Mouse (Mus musculus) kidney, embryonic 15.5 days (tissue): ENCODE results near the gene Trpv2. TPM values are rescaled to one million over a fixed set of nuclear protein-coding genes. Genes with fewer than 3 reads are reported as not detected.
A peak's percentile ranks its signal among the peaks of the same experiment; 100 is the strongest.

Experiments used
- ATAC-seq: fragments of 200-750 bp; cut with Nextera tagmentation; replicated peaks from 2 replicates; pipeline ENCODE4 v1.8.0; 2017; ENCODE audit warnings: moderate TSS enrichment; ENCODE audit not compliant: low FRiP score
- H3K27ac ChIP-seq: fragments of 300-500 bp; sonication (generic); 2 replicates; pipeline ENCODE4 v1.5.1; 2015; ENCODE audit warnings: mild to moderate bottlenecking, inconsistent platforms
- H3K27me3 ChIP-seq: fragments of 300-500 bp; sonication (generic); 2 replicates; pipeline ENCODE4 v1.6.1; 2015; ENCODE audit warnings: inconsistent platforms
- H3K36me3 ChIP-seq: fragments of 300-500 bp; sonication (generic); 2 replicates; pipeline ENCODE4 v1.6.1; 2015; ENCODE audit warnings: inconsistent platforms
- H3K4me1 ChIP-seq: fragments of 300-500 bp; sonication (generic); 2 replicates; pipeline ENCODE4 v1.6.1; 2015; ENCODE audit warnings: inconsistent platforms
- H3K4me2 ChIP-seq: fragments of 300-500 bp; sonication (generic); 2 replicates; pipeline ENCODE4 v1.6.1; 2015; ENCODE audit warnings: moderate library complexity, mild to moderate bottlenecking, inconsistent platforms
- H3K4me3 ChIP-seq: fragments of 300-500 bp; sonication (generic); replicated peaks from 2 replicates; pipeline ENCODE4 v1.5.1; 2015; ENCODE audit warnings: mild to moderate bottlenecking, inconsistent platforms
- H3K9ac ChIP-seq: fragments of 300-500 bp; sonication (generic); 2 replicates; pipeline ENCODE4 v1.6.1; 2015; ENCODE audit warnings: mild to moderate bottlenecking, inconsistent platforms
- H3K9me3 ChIP-seq: fragments of 300-500 bp; sonication (generic); replicated peaks from 2 replicates; pipeline ENCODE4 v1.6.1; 2016; ENCODE audit warnings: inconsistent platforms
- WGBS: fragments of 180-500 bp; shearing (Covaris S2); methylation state at CpG from one replicate; pipeline ENCODE4 v1.1.7; 2015; ENCODE audit warnings: mixed read lengths; 5-methylcytosine and 5-hydroxymethylcytosine counted together
- polyA plus RNA-seq: library from polyadenylated mRNA; unstranded; fragments of >200 nt; fragmentation: Nextera tagmentation; extraction: Ambion mirVana; gene quantifications from 2 replicates; pipeline ENCODE4 v1.2.1, GENCODE M21; 2015

Gene Trpv2
- polyA plus RNA-seq, 1 experiment from 2014 or later, result 6.4 TPM

DNA sequence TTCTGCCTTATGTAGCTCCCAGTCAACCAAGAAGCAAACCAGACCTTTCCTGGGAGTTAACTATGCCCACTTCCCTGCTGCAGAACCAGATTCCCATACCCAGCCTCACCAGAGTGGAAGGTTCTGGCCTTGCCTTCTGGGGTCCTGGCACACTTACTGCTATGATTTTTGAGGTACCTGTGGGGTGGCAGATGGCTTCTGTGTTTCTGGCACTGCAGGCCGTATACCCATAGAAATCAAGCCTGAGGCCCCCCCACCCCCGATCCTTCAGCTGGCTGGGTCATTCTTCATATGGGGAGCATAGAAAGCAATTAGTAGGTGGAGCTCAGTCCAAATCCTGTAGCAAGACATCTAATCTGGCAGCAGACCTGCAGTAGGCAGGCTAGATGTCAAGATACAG, 16.7 kb downstream of the Trpv2 start:
- ATAC-seq, result no peak
- Histone ChIP-seq H3K9me3 (no peaks in the 10 kb centered on the region), H3K4me3 (no peak overlapping the region), H3K4me1 (peaks cover 11% of the 10 kb centered on the region; the same call in 1 of the 2 replicates), H3K4me2 (no peak overlapping the region), H3K36me3 (no peaks in the 10 kb centered on the region), H3K27ac (no peak overlapping the region), H3K9ac (no peak overlapping the region), H3K27me3 (no peaks in the 10 kb centered on the region)
- 91% methylated on average over 2 of the region's 2 CpGs for WGBS

- H3K4me3 ChIP-seq, result no peak overlapping the region
- H3K27ac ChIP-seq, result no peak overlapping the region
- ATAC-seq, result no peak
- H3K4me2 ChIP-seq, result no peak overlapping the region
- H3K36me3 ChIP-seq, result no peaks in the 10 kb centered on the region
- 62% methylated on average over 8 of the region's 8 CpGs for WGBS
- H3K4me1 ChIP-seq, result peaks cover 11% of the 10 kb centered on the region; the same call in 1 of the 2 replicates
- H3K27me3 ChIP-seq, result no peaks in the 10 kb centered on the region
- no peaks in the 10 kb centered on the region for H3K9me3 ChIP-seq
- H3K9ac ChIP-seq, result no peak overlapping the region
These were observed 17.8 kb downstream of the Trpv2 start for GRCm38 (mm10) chr11:62591904-62592575.

DNA sequence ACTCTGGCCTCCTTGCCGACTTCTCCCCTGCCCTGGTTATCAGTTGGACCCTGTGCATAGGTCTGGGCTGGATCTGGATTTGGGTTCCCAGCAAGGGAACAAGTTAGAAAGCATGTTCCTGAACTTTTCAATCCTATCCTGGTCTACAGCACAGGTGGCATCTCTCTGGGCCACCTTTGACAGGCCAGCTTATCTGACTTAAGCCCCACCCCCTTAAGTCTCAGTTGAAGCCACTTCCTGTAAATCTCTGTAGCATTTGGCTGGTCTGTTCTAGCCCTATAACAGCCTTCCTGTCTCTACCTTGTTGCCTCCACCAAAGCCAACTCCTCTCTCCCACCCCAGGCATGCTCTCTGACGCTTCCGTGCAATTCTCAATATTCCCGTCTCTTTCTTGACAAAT, 24.3 kb downstream of the Trpv2 start:
- WGBS, result 80% methylated on average over 4 of the region's 4 CpGs
- no peak for ATAC-seq
- no peak overlapping the region for H3K9ac ChIP-seq

DNA sequence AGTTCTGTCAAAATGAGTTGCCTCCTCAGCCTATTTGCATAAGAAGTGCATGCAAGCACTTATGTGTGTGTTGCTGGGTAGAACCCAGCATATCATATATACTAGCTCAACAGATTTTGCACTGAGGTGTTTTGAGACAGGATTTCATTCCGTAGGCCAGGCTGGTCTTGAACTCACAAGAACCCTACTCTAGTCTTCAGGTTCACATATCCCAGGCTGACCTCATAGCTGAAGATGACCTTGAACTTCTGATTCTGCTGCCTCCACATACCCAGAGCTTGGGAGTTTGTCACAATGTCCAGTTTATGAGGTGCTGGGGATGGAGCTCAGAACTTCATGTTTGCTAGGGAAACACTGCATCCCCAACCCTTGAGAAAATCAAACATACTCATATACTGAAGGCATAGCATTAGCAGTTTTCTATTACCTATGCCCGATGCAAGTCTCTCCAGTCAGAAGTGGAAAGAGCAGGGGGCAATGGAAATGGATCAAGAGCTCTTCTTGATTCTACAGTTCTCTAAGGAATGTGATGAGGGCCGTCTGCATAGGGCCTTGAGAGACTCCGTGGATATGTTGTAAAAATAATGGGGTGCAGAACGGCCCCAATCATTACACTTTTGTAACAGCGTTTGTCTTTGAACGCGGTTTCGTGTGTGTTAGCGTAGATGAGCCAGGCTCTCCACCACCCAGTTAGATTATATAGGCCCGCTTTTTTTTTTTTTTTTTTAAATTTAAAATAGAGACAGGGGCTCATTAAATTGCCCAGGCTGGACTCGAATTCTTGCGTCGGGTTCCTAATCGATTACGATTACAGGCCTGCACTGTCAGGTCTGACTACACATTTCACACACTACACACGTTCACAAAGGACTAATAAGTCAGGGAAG, 27.7 kb downstream of the Trpv2 start:
- peak overlapping the region; percentile 53 for H3K9ac ChIP-seq
- H3K4me2 ChIP-seq, result peak overlapping the region; percentile 62
- no peak; the same call in 1 of the 2 replicates for ATAC-seq
- H3K4me3 ChIP-seq, result peak overlapping the region; percentile 77
- H3K27me3 ChIP-seq, result no peaks in the 10 kb centered on the region
- peaks cover 38% of the 10 kb centered on the region for H3K36me3 ChIP-seq
- WGBS, result 10% methylated on average over 17 of the region's 17 CpGs
- peaks cover 43% of the 10 kb centered on the region for H3K4me1 ChIP-seq
- H3K27ac ChIP-seq, result peak overlapping the region; percentile 93
- H3K9me3 ChIP-seq, result no peaks in the 10 kb centered on the region

More for the DNA sequence above, 24.3 kb downstream of the Trpv2 start:
- Histone ChIP-seq H3K27ac (no peak overlapping the region), H3K4me2 (no peak overlapping the region), H3K4me1 (peaks cover 13% of the 10 kb centered on the region), H3K4me3 (no peak overlapping the region), H3K36me3 (peaks cover 4% of the 10 kb centered on the region; the same call in 1 of the 2 replicates), H3K27me3 (no peaks in the 10 kb centered on the region), H3K9me3 (no peaks in the 10 kb centered on the region)

DNA sequence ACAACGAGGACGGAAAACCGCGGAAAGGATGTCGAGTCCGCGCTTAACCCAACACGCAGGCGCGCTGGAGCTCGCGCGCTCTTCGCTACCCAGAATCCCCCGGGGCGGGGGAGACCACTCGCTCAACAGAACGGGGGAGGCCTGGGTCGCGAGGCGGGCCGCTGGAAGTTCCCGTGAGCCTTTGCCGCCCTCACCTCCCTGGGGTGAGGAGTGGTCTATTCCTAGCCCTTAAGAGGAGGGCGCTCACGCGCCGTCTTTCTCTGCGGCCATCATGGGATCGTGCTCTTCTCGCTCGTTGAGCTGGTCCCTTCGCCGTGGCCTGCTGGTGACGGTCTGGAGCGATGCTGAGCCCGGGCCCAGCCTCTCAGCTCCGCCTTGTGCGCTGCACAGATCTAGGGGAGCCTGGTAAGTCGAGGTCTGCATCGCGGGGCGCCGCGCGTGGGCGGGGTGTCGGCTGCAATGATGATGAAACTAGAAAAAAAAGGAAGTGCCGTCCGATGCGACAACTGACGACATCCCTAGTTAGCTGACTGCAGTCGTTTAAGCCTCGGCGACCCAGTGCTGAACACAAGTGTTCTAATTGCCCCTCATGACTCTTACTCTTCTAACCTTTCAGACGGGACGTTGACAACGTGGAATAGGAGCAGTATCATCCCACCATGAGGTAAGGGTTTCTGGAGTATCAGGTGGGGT, 28.5 kb downstream of the Trpv2 start:
- Histone ChIP-seq H3K36me3 (peaks cover 46% of the 10 kb centered on the region), H3K4me2 (peak overlapping the region; percentile 62), H3K4me1 (peaks cover 43% of the 10 kb centered on the region), H3K4me3 (peak overlapping the region; percentile 77), H3K9ac (peak overlapping the region; percentile 91), H3K9me3 (no peaks in the 10 kb centered on the region), H3K27ac (peak overlapping the region; percentile 93), H3K27me3 (no peaks in the 10 kb centered on the region)
- under 1% methylated on average over 58 of the region's 58 CpGs for WGBS
- peak; percentile 94 for ATAC-seq

DNA sequence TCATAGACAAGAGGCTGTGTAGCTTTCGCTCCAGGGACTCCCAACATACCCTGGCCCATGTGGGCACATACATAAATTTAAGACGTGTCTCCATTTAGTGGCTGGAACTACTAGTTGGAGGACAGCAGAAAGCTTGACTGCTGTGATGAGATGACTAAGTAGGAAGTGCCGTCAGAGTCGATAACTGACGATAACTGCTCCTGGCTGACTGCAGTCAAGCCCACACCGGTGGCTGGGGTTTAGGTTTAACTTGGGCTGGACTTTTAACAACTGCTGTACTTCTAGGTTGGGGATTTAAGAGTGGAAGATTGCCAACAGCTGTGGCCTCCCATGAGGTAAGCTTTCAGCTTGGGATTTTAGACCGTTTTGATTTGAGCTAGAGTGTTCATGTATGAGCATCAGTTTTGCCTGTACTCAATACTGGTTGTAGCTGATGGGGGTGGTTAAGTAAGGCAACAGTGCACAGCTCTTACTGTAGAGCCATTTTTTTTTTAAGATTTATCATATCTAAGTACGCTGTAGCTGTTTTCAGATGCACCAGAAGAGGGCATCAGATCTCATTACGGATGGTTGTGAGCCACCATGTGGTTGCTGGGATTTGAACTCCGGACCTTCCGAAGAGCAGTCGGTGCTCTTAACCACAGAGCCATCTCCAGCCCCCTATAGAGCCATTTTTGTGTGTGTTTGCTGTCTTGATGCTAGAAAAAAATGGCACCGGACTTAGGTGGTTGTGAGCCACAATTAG, 29.2 kb downstream of the Trpv2 start:
- WGBS, result 0% methylated on average over 13 of the region's 13 CpGs
- H3K9ac ChIP-seq, result peak overlapping the region; percentile 91
- ATAC-seq, result no peak; the same call in 1 of the 2 replicates
- H3K9me3 ChIP-seq, result no peaks in the 10 kb centered on the region
- H3K36me3 ChIP-seq, result peaks cover 53% of the 10 kb centered on the region
- peak overlapping the region; percentile 62 for H3K4me2 ChIP-seq
- H3K4me1 ChIP-seq, result peaks cover 37% of the 10 kb centered on the region
- no peaks in the 10 kb centered on the region for H3K27me3 ChIP-seq
- peak overlapping the region; percentile 77 for H3K4me3 ChIP-seq
- peak overlapping the region; percentile 93 for H3K27ac ChIP-seq

GRCm38 (mm10) chr11:62604123-62604706, 29.9 kb downstream of the Trpv2 start:
- H3K36me3 ChIP-seq, result peaks cover 60% of the 10 kb centered on the region
- 10% methylated on average over 5 of the region's 5 CpGs for WGBS
- H3K9me3 ChIP-seq, result no peaks in the 10 kb centered on the region
- no peak for ATAC-seq
- H3K4me3 ChIP-seq, result peak overlapping the region; percentile 77
- peak overlapping the region; percentile 91 for H3K9ac ChIP-seq
- no peaks in the 10 kb centered on the region for H3K27me3 ChIP-seq
- H3K27ac ChIP-seq, result peak overlapping the region; percentile 93
- peak overlapping the region; percentile 62 for H3K4me2 ChIP-seq
- H3K4me1 ChIP-seq, result peaks cover 33% of the 10 kb centered on the region

GRCm38 (mm10) chr11:62604886-62605618, 30.8 kb downstream of the Trpv2 start:
- peaks cover 69% of the 10 kb centered on the region for H3K36me3 ChIP-seq
- 18% methylated on average over 3 of the region's 3 CpGs for WGBS

DNA sequence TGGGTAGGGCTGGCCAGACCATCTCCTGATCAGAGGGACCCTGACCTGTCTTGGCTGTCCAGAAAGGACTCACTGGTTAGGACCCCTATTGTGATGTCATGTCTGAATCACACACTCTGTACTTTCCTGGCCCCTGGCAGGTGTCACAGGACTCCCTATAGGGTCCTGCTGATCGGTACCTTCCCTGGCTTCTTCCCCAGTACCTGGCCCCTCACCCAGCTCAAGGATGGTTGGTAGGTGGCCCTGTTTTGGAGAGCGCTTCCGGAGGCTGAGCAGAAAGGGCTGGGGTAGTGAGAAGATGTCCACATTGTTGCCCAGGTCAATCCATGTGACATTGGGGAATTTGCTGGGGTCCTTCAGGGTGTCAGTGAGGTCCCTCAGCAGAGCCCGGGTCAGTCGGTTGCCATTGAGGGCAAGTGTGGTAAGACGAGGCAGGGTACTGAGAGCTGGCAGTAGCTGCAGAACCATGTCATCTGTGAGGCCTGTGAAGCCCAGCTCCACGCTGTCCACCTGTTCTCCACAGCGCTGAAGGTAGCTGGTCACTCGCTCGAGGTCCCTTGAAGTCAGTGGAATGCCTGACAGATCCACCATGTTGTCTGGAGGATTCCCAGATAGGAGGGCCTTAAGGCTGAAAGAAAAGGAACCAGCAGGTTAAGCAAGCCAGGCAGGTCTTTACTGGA, 31.5 kb downstream of the Trpv2 start:
- ATAC-seq, result no peak
- Histone ChIP-seq H3K9me3 (no peaks in the 10 kb centered on the region), H3K9ac (peak overlapping the region; percentile 91), H3K4me2 (peak overlapping the region; percentile 62), H3K27me3 (no peaks in the 10 kb centered on the region), H3K27ac (peak overlapping the region; percentile 63; the same call in 1 of the 2 replicates), H3K36me3 (peaks cover 76% of the 10 kb centered on the region), H3K4me1 (peaks cover 33% of the 10 kb centered on the region), H3K4me3 (peak overlapping the region; percentile 77)
- WGBS, result 47% methylated on average over 10 of the region's 10 CpGs

More at GRCm38 (mm10) chr11:62604886-62605618, 30.8 kb downstream of the Trpv2 start:
- peaks cover 33% of the 10 kb centered on the region for H3K4me1 ChIP-seq
- peak overlapping the region; percentile 62 for H3K4me2 ChIP-seq
- no peak for ATAC-seq
- no peaks in the 10 kb centered on the region for H3K9me3 ChIP-seq
- H3K9ac ChIP-seq, result peak overlapping the region; percentile 91
- peak overlapping the region; percentile 77 for H3K4me3 ChIP-seq
- no peaks in the 10 kb centered on the region for H3K27me3 ChIP-seq
- peak overlapping the region; percentile 63 for H3K27ac ChIP-seq
